Mouse (Mus musculus) lung, postnatal 4 days (tissue): ENCODE measurements around the gene B230219D22Rik.

ENCODE experiments used
- DNase-seq, 2 experiments: peaks; one replicate each; pipeline ENCODE4 v3.0.0; 2021

The B230219D22Rik gene

GRCm38 (mm10) chr13:55727120-55727838, 34.4 kb downstream of the B230219D22Rik start, which contains the start of gene Pcbd2:
Pcbd2 (plus strand) TSS chr13:55727368.
- peak; percentile 92 to 94 for DNase-seq

DNA sequence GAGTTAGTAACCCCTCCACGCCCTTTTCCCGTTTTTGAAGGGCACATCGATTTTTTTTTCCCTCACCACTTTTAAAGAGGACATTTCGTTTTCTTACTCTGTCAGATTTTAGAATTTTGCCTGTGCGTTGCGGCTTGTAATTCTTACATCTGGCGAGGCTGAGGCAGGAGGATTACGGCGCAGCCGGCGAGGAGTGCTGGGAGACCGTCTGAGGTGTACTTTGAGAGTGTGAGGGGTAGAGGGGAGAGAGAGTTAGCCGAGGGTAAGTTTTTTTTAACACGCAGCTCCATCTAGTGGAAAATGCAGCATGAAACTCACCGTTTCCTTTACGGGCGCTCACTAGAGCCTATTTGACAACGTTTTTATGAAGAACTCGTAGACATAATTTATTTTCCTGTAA, 34.9 kb downstream of the B230219D22Rik start:
- peak; percentile 73 to 77 for DNase-seq

DNA sequence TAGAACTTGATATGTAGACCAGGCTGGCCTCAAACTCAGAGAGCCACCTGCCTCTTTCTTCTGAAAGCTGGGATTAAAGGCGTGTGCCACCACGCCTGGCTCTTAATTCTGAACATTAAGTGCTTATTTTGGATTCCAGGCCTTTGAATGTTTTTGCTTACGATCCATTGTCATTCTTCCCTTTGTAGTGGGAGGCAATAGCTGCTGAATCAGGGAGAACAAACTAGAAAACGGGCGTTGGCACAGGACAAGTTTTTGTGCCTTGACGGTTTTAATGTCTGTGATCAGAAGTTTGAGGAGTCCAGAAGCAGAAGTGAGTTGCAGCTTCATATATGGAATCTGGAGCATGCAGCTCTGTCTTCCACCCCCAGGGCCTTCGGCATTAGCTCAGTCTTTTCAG, 37.8 kb downstream of the B230219D22Rik start:
- no peak for DNase-seq

GRCm38 (mm10) chr13:55732121-55732520, 39.2 kb downstream of the B230219D22Rik start:
- DNase-seq = no peak

GRCm38 (mm10) chr13:55733628-55734502, 40.9 kb downstream of the B230219D22Rik start:
- no peak for DNase-seq

DNA sequence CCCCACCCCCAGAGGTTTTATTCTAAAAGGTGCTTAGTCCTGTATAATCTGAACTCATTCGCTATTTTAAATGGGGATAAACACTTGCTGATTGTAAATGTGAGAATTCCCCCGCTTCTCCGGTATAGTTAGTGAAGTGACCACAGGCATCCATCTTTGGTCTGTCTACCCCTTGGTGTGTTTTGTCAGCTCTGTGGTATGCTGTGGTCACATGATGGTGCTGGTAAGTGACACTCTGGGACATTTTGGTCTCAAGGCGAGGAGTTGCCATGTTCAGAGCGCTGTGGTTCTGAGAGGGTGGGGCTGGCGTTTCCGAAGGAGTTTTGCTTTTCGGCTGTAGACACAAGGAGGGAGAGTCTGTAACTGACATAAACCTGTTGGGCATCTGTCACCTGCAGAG, 45.0 kb downstream of the B230219D22Rik start:
- no peak for DNase-seq

- DNase-seq = no peak
Observed at GRCm38 (mm10) chr13:55742306-55742705, 49.4 kb downstream of the B230219D22Rik start.
